Mouse (Mus musculus): ENCODE data around the gene Ptprt.

Ptprt gene

DNA sequence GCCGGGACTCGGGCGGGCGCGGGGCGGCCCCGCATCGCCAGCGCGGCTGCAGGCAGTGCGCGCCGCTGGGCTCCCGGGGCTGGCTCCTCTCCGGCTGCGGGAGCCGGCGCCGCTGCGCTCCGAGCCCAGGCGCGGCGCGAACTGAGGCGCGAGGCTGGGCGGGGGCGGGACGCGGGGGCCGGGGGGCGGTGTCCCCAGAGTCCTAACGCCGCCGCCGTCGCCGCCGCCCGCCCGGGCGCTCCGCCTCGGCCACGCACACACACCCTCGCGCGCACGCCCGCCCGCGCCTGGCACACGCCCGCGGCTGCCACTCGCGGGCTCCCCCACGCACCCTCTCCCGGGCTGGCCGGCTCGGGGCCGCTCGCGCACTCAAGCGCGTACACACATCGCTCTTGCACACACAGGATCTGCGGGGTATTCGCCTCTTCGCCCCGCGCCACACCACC, at the start of gene Ptprt:
Gene Ptprt (minus strand): TSS at position 207 of the 446 bp plus-strand sequence.
- DNase-seq (ENCODE audit: low spot score): no peak

DNA sequence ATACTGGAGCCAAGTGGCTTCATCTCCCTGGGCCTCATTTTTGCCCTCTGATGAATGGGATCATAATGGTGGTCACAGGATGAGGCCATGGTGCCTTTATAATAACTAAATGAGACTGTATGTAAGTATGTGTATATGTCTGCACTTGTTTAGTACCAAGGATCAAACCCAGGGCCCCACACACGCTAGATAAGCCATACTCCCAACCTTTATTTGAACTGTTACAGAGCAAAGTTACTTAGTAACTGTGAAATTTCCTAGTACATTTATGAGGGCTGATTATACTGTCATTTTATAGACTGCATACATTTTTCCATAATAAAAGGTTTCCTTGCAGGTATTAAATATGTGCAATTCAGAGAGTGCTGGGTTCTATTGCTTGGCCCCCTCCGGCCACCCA, 49.5 kb upstream of the Ptprt start:
- DNase-seq (ENCODE audit: low spot score): no peak

DNA sequence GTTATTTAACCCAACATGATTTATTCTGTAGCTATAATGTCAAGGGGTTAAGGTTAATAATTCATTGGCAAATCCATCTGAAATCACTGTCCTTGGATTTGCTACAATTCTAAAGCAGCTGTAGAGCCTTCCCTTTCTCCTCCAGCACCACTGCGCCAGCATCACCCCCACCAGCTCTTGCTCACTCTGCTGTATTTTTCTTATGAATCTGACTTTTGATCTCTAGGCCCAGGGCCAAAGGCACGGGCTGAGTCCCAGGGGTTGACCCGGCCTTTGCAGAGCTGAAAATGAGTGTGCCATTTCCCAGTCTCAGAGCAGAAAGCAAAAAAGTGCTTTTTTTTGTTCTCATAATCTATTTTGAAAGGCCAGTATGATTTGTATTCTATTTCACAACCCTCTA, 38.7 kb upstream of the Ptprt start:
- DNase-seq (ENCODE audit: low spot score): no peak

- DNase-seq (ENCODE audit: low spot score): no peak
Measured at GRCm38 (mm10) chr2:162699036-162699435, 38.1 kb upstream of the Ptprt start.

DNA sequence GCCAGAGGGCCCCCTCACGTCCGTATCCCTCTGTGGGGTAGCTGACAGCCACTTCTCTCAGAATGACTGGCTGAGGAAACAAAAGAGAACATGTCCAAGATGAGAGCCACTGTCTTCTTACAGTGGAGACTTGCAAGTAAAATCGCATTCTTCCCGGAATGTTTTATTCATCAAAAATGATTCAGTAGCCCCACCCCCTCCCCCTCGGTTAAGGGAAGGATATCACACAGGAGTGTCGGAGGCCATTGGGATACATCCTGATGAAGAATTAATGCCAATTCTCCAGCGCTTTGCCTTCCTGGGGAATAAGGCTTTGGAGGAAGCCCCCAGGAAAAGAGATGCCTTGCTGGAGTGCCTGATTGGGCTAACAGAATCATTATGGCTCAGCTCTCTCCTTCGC, 37.1 kb upstream of the Ptprt start:
- no peak for DNase-seq (ENCODE audit: low spot score)

GRCm38 (mm10) chr2:162697151-162697550, 36.2 kb upstream of the Ptprt start:
- DNase-seq (ENCODE audit: low spot score): no peak

- no peak for DNase-seq (ENCODE audit: low spot score)
Measured at GRCm38 (mm10) chr2:162692143-162692542, 31.2 kb upstream of the Ptprt start.

GRCm38 (mm10) chr2:162682674-162683073, 21.7 kb upstream of the Ptprt start:
- DNase-seq (ENCODE audit: low spot score): peak; percentile 31

GRCm38 (mm10) chr2:162662431-162662970, 1.6 kb upstream of the Ptprt start:
- DNase-seq (ENCODE audit: low spot score): no peak

DNA sequence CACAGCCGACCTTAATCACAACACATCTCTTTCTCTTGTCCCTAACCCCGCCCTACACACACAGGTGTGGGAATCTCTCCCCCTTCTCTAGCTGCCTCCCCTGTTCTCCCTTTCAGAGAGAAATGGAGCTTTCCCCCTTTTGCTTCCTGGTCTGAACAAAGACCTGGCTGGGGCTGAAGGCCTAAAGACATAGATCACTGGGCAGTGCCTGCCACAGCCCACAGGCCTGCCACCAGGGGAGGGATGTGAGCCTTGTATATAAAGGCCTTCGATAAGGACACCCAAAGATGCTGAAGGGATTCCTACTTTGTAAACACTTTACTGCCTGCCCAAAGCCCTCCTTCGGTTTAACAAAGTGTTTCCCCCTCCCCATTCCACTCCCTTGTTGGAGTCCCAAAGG, 786 bp upstream of the Ptprt start:
- DNase-seq (ENCODE audit: low spot score): no peak

DNA sequence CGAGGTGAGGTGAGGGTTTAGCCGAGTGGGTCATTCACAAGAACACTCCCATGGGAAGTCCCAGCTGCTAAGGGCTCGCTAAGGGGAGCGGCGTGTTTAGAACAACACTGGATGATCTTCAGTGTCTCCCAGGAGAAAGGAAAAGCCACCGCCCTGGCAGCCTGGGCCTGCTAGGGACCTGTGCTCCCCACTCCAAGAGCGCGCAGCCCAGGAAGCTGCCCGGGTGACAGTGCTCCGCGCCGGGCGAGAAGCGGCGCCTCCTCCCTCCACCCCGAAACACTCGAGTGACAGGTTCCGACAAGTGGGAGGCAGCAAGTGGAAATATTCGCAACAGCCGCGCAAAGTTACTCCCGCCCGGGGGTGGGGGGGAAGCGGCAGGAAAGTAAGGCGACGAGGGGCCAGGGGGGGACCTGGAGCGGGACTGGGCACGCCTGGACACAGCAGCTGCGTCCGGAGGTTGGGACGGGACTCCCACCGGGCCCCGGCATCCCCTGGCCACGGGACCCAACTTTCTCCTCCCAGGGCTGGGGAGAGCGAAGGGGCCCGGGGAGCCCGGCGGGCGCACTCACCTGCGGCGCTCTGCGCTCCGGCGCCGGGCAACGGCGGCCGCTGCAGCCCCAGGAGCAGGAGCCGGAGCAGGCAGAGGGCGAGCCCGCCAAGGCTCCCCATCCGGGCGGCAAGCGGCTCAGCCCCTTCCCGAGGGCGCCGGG, 561 bp downstream of the Ptprt start:
- DNase-seq (ENCODE audit: low spot score): no peak

- peak; percentile 83 for DNase-seq (ENCODE audit: low spot score)
Measured at GRCm38 (mm10) chr2:162658997-162659396, 1.9 kb downstream of the Ptprt start.

GRCm38 (mm10) chr2:162657541-162657940, 3.4 kb downstream of the Ptprt start:
- no peak for DNase-seq (ENCODE audit: low spot score)

GRCm38 (mm10) chr2:162654416-162654815, 6.5 kb downstream of the Ptprt start:
- DNase-seq (ENCODE audit: low spot score): no peak

DNA sequence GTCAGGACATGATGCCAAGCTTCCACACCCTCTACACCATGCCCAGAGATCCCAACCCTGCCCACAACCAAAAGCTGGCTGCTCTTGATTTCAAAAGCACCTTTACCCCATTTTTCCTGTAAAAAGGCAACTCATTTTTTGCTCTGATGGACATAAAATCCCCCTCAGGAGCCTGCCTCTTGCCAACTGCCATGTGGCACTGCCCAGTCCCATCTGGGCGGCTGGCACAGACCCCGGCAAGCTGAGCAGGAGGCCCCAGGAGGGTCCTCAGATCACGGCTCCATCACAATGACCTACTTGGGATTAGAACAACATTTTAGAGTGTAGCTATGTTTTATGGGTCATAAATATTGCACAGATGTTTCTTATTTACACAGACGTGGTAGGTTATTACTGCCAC, 22.3 kb downstream of the Ptprt start:
- DNase-seq (ENCODE audit: low spot score): no peak

DNA sequence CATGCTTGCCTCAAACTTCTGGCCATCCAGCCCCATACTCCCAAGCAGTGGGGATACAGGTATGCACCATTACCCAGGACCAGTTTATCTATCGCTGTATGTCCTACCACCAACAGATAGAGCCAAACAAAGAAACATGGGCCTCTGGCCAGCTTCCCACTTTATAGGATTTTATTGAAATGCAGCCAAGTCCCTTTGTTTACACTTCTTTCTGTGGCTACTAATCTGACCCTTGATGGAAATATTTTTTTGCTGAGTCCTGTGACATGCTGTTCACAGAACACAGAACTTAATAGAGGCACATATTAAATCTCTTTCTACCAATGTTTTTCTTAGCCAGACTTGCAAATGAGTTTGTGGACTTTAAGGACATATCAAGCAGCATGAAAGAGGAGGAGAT, 23.4 kb downstream of the Ptprt start:
- no peak for DNase-seq (ENCODE audit: low spot score)

- no peak for DNase-seq (ENCODE audit: low spot score)
Measured at GRCm38 (mm10) chr2:162636387-162637009, 24.4 kb downstream of the Ptprt start.

DNA sequence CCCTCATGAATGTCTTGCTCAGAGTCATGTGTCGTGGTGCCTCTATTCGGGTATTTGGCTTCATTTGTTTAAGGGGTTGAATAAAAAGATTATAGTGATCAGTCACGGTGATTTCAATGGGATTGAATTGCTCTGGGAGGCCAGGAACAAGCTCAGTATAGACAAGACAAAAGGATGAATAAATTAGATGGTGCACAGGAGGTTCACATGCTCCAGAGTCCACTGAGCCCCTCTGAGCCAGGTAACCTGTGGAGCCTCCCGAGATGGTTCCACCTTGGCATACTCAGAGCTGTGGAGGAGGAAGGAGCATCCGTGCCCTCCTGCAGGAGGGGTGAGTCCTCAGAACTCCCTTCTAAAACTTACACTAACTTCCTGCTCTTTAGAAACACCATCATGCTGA, 26.0 kb downstream of the Ptprt start:
- no peak for DNase-seq (ENCODE audit: low spot score)

GRCm38 (mm10) chr2:162626076-162626475, 34.9 kb downstream of the Ptprt start:
- no peak for DNase-seq (ENCODE audit: low spot score)

GRCm38 (mm10) chr2:162624707-162625106, 36.2 kb downstream of the Ptprt start:
- no peak for DNase-seq (ENCODE audit: low spot score)

DNA sequence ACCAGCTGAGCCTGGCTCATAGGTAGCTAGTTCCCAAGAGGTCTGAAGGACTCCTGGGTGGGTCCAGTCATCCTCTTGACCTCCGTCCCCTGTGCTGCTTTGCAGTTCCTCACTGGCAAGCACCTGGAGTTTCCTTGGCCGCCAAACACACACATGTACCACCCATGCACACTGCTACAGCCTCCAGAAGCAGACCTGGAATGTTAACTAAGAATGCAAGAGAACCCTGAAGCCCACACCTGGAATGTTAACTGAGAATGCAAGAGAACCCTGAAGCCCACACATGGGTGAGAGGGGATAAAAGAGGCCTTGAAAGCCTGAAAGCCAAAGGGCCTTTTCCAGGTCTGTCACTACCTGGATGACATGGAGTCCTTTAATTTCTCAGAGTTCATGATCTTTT, 46.7 kb downstream of the Ptprt start:
- DNase-seq (ENCODE audit: low spot score): no peak

- DNase-seq (ENCODE audit: low spot score): no peak
Measured at GRCm38 (mm10) chr2:162613480-162613879, 47.5 kb downstream of the Ptprt start.

DNA sequence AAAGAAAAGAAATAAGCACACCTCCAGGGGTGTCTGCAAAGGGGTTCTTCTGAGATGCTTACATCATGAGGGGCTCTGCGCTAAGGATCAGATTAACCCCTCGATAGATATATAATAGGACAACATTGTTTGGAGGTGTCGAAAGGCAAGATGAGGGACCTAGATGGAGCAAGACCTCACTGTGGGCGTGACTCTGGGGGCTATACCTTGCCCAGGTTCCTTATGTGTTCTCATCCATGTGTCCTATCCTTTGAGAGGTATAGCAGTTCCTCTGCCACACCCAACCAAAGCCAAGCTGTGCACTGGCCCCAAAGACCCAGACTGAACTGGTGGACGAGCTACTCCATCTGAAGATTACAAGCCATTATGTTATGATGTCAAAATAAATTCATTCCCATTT, 58.2 kb downstream of the Ptprt start:
- no peak for DNase-seq (ENCODE audit: low spot score)

DNA sequence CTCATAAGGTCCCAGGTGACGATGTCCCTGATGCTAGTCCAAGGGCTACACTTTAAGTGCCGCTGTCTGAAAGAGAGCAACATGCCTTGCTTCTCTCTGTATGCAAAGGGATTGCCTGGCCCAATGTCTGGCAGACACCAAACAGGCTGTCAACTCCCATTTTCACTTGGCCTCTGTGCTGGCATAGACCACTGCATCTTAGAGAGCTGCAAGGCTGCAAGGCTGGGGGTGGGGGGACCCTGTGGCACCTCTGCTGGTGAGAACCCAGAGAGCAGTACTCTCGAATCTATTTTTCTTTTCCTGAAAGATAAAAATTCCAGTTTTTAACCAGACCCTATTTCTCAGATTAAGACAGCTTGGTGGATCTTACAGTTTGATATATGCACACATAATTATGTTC, 69.6 kb downstream of the Ptprt start:
- no peak for DNase-seq (ENCODE audit: low spot score)

Data from urinary bladder, postnatal 25 days (tissue).